Mouse (Mus musculus) spleen, postnatal 10 days (tissue): ENCODE results near the gene Ms4a6c.
A peak's percentile ranks its signal among the peaks of the same experiment; 100 is the strongest.
"Not testable (repeated sequence)": the region's sequence is repeated elsewhere in the genome, so short reads cannot be mapped to it uniquely, and the experiment has no call there.

ENCODE experiments used
- DNase-seq, 2 experiments: peaks; one replicate each; pipeline ENCODE4 v3.0.0; 2021 to 2022; ENCODE audit warnings: low spot score in 2 of 2

Ms4a6c gene

DNA sequence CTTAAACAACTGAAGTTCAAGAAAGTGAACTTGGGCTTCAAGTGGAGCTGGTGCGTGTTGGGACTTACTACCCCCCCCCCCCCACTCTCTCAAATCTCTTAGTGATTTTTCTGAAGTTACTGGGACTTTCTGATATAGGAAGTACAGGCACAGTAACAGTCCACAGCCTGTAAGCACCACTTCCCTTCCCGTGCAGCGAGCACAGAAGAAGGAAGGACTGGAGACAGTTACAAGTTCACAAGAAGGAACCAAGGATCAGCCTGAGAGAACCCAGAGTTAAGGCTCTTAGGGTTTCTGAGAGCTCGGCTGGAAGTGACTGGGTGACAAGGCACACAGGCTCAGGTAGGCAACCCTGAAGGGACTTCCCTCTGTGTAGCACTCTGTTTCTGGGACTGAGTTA lies at the start of gene Ms4a6c:
Ms4a6c (plus strand) TSS at position 152 of the 400 bp plus-strand sequence.
- not testable (repeated sequence) for DNase-seq

DNA sequence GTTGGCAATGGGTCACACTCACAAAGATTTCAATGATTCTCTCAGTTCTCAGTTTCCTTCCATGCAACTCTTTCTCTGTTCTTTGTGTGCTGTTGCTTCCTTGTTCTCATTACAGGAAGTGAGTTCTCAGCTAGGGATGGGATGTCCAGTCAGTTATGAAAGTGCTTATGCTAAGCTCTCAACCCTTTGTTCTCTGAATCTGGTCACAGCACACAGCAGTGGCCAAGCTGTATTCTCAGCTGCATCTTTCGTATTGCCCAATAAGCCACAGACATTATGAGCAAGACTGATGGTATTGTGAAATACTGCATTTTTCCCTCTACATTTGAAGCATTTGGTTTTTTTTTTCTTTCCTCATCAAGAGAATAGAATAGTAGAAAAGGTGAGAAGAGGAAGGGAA lies 38.0 kb upstream of the Ms4a6c start:
- not testable (repeated sequence) for DNase-seq

DNA sequence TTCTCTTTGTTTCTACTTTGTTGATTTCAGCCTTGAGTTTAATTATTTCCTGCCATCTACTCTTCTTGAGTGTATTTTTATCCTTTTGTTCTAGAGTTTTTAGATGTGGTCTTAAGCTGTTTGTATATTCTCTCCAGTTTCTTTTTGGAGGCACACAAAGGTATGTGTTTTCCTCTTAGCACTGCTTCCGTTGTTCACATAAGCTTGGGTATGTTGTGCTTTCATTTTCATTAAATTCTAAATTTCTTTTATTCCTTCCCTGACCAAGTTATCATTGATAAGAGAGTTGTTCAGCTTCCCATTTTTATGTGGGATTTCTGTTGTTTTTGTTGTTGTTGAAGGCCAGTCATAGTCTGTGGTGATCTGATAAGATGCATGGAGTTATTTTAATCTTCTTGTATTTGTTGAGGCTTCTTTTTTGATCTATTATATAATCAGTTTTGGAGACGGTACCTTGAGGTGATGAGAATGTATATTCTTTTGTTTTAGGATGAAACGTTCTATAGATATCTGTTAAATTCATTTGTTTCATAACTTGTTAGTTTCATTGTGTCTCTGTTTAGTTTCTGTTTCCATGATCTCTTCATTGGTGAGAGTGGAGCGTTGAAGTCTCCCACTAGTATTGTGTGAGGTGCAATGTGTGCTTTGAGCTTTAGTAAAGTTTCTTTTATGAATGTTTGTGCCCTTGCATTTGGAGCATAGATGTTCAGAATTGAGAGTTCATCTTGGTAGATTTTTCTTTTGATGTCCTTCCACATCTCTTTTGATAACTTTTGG lies 33.9 kb upstream of the Ms4a6c start:
- no peak for DNase-seq

- DNase-seq: no peak
These were observed 25.8 kb upstream of the Ms4a6c start, which contains the start of gene Ms4a4b for GRCm38 (mm10) chr19:11443338-11443737. Gene Ms4a4b, plus strand, starts transcription at chr19:11443553.

GRCm38 (mm10) chr19:11443964-11444363 lies 25.2 kb upstream of the Ms4a6c start:
- DNase-seq: no peak

DNA sequence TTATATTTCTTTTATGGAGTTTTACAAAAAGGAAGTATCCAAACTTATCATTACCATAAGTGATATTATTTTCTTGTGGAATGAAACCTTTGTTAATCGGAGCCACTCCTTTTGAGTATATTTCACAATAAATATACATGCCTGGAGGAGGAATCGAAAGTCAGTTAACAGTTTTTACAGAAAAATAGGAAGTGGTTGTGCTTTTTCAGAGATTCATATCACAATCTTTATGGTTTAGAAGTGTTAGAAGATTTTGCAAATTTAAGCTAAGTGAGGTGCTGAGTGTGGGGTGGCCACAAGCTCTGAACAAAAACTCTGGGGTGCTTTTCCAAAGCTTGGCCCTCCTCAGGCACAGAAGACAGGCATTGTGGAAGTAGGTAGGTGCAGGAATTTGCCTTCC lies 21.9 kb upstream of the Ms4a6c start:
- DNase-seq: no peak

- not testable (repeated sequence) for DNase-seq
These were observed 10.1 kb upstream of the Ms4a6c start for GRCm38 (mm10) chr19:11459041-11459440.

DNA sequence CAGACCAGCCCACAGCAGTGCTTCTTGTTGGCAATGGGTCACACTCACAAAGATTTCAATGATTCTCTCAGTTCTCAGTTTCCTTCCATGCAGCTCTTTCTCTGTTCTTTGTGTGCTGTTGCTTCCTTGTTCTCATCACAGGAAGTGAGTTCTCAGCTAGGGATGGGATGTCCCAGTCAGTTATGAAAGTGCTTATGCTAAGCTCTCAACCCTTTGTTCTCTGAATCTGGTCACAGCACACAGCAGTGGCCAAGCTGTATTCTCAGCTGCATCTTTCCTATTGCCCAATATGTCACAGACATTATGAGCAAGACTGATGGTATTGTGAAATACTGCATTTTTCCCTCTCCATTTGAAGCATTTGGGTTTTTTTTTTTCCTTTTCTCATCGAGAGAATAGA lies 4.4 kb upstream of the Ms4a6c start:
- DNase-seq: not testable (repeated sequence)

- DNase-seq: no peak
These were observed 2.7 kb upstream of the Ms4a6c start for GRCm38 (mm10) chr19:11466471-11466870.

- DNase-seq: not testable (repeated sequence)
These were observed 805 bp upstream of the Ms4a6c start for GRCm38 (mm10) chr19:11468361-11468760.

DNA sequence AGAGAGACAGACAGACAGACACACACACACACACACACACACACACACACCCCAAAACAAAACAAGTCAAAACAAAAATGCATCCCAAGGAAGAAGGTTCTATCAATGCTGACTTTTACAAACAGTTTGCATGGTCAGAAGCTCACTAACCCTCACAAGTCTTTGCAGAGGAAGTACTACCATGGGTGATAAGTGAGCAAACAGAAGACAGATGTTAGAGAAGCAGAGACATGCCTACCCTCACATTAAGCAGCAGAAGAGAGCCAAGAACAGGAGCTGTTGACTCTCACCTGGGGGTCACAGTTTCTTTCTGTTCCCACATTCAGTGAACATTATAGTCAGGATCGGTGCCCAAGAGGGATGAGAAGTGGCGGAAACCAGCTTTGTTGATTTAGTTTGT lies 10.5 kb downstream of the Ms4a6c start:
- DNase-seq: no peak

GRCm38 (mm10) chr19:11482684-11483083 lies 13.5 kb downstream of the Ms4a6c start:
- DNase-seq: no peak

DNA sequence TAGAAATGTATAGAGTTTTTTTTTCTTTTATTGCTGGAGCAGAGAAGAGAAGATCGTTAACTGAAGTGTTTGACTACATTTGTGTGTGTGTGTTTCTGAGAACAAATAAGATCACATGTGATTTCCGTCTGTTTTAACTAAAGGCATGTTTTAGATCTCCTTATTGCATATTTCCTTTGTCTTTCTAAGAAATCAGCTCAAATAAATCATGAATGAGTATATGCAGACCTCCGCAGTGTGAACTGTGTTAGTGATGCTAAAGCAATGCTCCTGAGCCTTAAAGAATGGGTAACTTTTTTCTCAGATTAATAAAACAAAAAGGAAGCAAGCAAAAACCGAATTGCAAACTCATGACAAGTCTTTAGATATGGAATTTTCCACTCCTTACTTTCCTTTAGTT lies 14.8 kb downstream of the Ms4a6c start:
- DNase-seq: no peak

DNA sequence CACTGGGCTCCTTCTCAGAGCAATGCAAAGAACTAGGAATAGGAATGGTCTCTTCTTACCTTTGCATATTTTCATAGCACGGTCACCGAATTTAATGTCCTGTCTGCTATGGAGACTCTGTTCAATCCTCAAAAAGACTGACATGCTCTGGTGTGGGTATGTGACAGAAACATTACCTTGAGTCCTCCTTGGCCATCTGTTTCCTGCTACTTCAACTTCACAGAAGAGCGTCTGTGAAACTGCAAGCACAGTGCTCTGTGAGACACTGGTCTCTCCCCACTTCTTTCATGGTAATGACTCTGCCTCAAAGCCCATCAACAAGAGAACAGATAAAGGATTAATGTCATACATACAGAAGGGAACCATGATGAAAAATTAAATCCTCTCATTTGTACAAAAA lies 15.2 kb downstream of the Ms4a6c start:
- no peak for DNase-seq

DNA sequence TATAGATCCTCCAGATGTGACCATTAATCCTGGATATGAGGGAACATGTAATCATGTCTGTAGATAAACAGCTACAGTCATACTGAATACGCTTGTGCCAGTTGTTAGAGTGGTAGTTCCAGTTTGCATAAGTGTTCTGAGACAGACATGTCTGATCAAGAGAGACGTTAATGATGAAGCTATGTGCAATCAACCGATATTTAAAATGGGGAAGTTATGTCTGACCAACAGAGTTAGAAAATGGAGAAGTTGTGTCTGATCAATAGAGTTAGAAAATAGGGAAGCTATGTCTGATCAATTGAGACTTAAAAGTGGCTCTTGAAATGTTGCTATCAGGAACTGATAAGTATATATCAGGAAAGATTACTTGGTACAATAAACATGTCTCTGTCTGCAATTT lies 16.1 kb downstream of the Ms4a6c start:
- no peak for DNase-seq

DNA sequence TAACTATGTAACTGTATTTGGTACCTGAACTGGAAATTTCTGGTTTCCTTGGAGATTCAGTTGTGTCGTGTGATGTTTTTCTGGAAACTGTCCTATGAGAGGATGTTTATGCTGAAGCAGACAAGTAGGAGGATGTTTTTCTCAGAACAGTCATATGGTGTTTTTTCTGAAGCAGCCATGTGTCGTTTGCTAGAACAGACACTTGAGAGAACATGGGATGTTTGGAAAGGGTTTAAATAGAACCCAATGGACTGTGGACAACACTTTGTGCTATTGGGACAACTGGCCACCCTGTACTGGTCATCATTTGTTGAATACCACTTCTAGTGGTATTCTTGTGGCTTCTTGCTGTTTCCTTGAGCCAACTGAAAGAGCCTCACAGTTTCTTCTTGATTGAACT lies 16.6 kb downstream of the Ms4a6c start, which contains the start of gene Gm8369:
Gm8369 (plus strand) TSS at position 193 of the 400 bp plus-strand sequence.
- DNase-seq: no peak

DNA sequence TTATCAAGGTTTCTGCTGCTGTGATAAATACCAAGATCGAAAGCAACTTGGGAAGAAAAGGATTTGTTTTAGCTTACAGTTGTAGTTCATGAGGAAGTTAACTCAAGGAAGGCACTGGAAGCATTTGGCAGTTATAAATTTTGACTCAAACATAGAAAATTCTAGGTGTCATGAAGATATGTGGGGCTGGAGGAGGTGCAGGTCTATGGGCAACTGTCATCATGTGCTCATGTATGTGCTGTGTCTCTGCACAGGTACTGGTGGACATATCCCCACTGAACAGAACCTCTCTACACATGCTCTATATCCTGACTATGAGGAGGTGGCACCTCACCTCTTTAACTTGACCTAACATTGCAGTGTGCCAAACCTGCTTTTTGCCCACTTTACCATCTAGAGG lies 17.4 kb downstream of the Ms4a6c start:
- no peak for DNase-seq

DNA sequence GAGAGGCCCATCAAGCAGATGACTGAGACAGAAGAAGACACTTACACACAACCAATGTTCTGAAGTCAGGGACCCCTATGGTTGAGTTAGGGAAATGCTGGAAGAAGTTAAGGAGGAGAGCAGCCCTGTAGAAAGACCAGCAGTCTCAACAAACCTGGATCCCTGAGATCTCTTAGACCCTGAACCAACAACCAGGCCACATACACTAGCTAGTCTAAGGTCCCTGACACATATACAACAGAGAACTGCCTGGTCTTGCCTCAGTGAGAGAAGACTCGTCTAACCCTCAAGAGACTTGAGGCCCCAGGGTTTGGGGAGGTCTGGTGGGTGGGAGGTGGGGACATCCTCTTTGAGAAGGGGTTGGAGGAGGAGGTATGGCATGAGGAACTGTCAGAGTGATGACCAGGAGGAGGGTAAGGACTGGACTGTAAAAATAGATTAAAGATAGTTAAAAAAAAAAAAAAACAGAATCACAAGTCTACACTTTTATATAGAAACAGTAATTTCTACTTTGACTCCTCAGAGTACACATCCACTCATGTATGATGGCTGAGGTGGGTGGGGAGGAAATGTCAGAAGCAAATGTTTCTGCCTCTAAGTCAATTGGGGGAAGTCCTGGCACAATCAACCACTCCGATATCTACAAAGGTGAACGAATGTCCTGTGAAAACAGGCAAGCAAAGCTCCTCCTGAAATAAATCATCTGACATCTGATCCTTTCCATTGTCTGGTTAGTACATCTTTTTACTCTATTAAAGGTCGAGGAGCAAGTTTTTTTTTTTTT lies 22.4 kb downstream of the Ms4a6c start:
- DNase-seq: peak in 1 of 2 experiments; percentile 39

DNA sequence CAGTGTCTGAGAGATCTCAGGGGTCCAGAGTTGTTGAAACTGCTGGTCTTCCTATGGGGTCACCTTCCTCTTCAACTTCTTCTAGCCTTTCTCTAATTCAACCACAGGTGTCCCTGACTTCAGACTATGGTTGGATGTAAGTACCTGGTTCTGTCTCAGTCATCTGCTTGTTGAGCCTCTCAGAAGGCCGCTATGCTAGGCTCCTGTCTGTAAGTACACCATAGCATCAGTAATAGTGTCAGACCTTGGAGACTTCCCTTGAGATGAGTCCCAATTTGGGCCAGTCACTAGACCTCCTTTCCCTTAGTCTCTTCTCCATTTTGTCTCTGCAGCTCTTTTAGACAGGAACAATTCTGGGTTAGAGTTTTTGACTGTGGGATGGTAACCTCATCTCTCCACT lies 23.5 kb downstream of the Ms4a6c start:
- no peak for DNase-seq

GRCm38 (mm10) chr19:11494519-11494918 lies 25.4 kb downstream of the Ms4a6c start:
- DNase-seq: no peak

DNA sequence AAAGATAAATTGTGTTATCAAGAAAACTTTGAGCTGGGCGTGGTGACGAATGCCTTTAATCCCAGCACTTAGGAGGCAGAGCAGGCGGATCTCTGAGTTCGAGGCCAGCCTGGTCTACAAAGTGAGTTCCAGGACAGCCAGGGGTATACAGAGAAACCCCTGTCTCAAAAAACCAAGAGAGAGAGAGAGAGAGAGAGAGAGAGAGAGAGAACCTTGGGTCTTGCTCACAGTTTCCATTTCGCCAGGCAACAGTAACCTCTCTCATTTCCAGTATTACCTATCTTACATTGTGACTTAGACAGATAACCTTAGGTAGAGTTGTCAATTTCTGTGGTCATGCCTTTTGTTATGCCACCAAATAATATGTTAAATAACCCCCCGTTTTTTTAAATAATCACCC lies 27.2 kb downstream of the Ms4a6c start:
- DNase-seq: no peak

GRCm38 (mm10) chr19:11497300-11497699 lies 28.1 kb downstream of the Ms4a6c start:
- DNase-seq: not testable (repeated sequence)

- no peak for DNase-seq
These were observed 31.6 kb downstream of the Ms4a6c start for GRCm38 (mm10) chr19:11500796-11501195.
